Mouse (Mus musculus): ENCODE results near the gene Gpr183.

DNA sequence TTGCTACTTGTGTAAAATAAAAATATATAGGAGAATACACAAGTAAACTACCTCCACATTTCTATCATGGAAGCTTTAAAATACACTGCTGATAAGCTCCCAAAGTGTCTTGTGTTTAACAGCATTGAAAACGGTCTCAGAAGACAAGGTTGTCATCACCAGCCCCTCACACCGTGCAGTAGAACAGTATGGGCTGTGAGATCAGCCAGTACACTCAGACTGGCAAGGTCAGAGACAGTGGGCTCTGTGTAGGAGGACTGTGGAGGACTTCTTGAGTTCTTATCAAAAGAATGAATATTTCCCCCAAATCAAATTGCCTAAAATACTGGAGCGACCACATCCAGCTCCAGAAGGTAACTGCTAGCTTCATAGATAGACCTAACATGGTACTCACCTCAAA lies 25.4 kb downstream of the Gpr183 start:
- TF ChIP-seq NRF1 (IDR thresholded peaks at IDR 0.05; ENCODE audit: insufficient read depth, low read depth, low read length, poor library complexity, severe bottlenecking) (no peak), GATA1 (IDR thresholded peaks at IDR 0.05; ENCODE audit: low read depth, low read length) (no peak), POLR2A (IDR thresholded peaks at IDR 0.05; ENCODE audit: control insufficient read depth in 1 of 2, insufficient read depth in 1 of 2, low read depth in 1 of 2, low read length in 2 of 2, poor library complexity in 1 of 2) (no peak), CTCF (IDR thresholded peaks at IDR 0.05 in 2 of 3, conservative IDR thresholded peaks at IDR 0.05 in 1 of 3; ENCODE audit: control insufficient read depth in 1 of 3, insufficient read depth in 1 of 3, low read depth in 2 of 3, low read length in 3 of 3, poor library complexity in 1 of 3, severe bottlenecking in 1 of 3) (no peak), MXI1 (IDR thresholded peaks at IDR 0.05; ENCODE audit: low read depth, low read length) (no peak), TCF12 (IDR thresholded peaks at IDR 0.05; ENCODE audit: low read depth, low read length) (no peak), SIN3A (IDR thresholded peaks at IDR 0.05; ENCODE audit: low read length) (no peak)

All from MEL (cell line).